Mouse (Mus musculus): ENCODE measurements around the gene Slc35b2. TPM values are rescaled to one million over a fixed set of nuclear protein-coding genes. Genes with fewer than 3 reads are reported as not detected.
A peak's percentile ranks its signal among the peaks of the same experiment; 100 is the strongest.

The Slc35b2 gene
- polyA plus RNA-seq, 1 experiment from 2014 or later, result 142 TPM

- 7% methylated on average over 2 of the region's 2 CpGs for WGBS
- H3K36me3 ChIP-seq, result peaks cover 8% of the 10 kb centered on the region; the same call in 1 of the 2 replicates
- no peak overlapping the region for H3K4me3 ChIP-seq (replicated peaks)
- peaks cover 44% of the 10 kb centered on the region for H3K4me1 ChIP-seq
- H3K4me2 ChIP-seq, result no peak overlapping the region
- no peak overlapping the region for H3K27ac ChIP-seq
- no peak for ATAC-seq (replicated peaks; ENCODE audit: low FRiP score)
- no peaks in the 10 kb centered on the region for H3K27me3 ChIP-seq
- H3K9ac ChIP-seq, result no peak overlapping the region
- no peaks in the 10 kb centered on the region for H3K9me3 ChIP-seq (replicated peaks)
Measured at GRCm38 (mm10) chr17:45581567-45581983, 17.9 kb downstream of the Slc35b2 start.

GRCm38 (mm10) chr17:45582188-45582587, 18.5 kb downstream of the Slc35b2 start:
- peaks cover 44% of the 10 kb centered on the region for H3K4me1 ChIP-seq
- no peaks in the 10 kb centered on the region for H3K27me3 ChIP-seq
- no peak overlapping the region for H3K27ac ChIP-seq
- no peak for ATAC-seq (replicated peaks; ENCODE audit: low FRiP score)
- H3K9me3 ChIP-seq (replicated peaks), result no peaks in the 10 kb centered on the region
- 94% methylated on average over 6 of the region's 6 CpGs for WGBS
- no peak overlapping the region for H3K9ac ChIP-seq
- H3K36me3 ChIP-seq, result peaks cover 14% of the 10 kb centered on the region
- H3K4me2 ChIP-seq, result no peak overlapping the region
- no peak overlapping the region for H3K4me3 ChIP-seq (replicated peaks)

- H3K4me1 ChIP-seq, result peaks cover 44% of the 10 kb centered on the region
- H3K36me3 ChIP-seq, result peaks cover 19% of the 10 kb centered on the region
- no peak for ATAC-seq (replicated peaks; ENCODE audit: low FRiP score)
- H3K9me3 ChIP-seq (replicated peaks), result no peaks in the 10 kb centered on the region
- H3K27ac ChIP-seq, result no peak overlapping the region
- no peaks in the 10 kb centered on the region for H3K27me3 ChIP-seq
- no peak overlapping the region for H3K9ac ChIP-seq
- 56% methylated on average over 6 of the region's 6 CpGs for WGBS
- no peak overlapping the region for H3K4me3 ChIP-seq (replicated peaks)
- no peak overlapping the region for H3K4me2 ChIP-seq
Measured at GRCm38 (mm10) chr17:45582715-45583355, 19.2 kb downstream of the Slc35b2 start.

GRCm38 (mm10) chr17:45584096-45584896, 20.6 kb downstream of the Slc35b2 start:
- 32% methylated on average over 12 of the region's 12 CpGs for WGBS
- no peaks in the 10 kb centered on the region for H3K9me3 ChIP-seq (replicated peaks)
- H3K36me3 ChIP-seq, result peaks cover 33% of the 10 kb centered on the region
- H3K4me1 ChIP-seq, result peaks cover 36% of the 10 kb centered on the region
- H3K27me3 ChIP-seq, result no peaks in the 10 kb centered on the region
- H3K27ac ChIP-seq, result peak overlapping the region; percentile 90
- 0 out of 2 replicates have a peak overlapping the region, but pooled peaks have one; percentile 14 for H3K9ac ChIP-seq
- peak overlapping the region; percentile 30 for H3K4me2 ChIP-seq
- peak; percentile 20; the same call in 1 of the 2 replicates for ATAC-seq (replicated peaks; ENCODE audit: low FRiP score)
- no peak overlapping the region for H3K4me3 ChIP-seq (replicated peaks)

- H3K4me3 ChIP-seq (replicated peaks), result no peak overlapping the region
- H3K9me3 ChIP-seq (replicated peaks), result no peaks in the 10 kb centered on the region
- H3K27me3 ChIP-seq, result no peaks in the 10 kb centered on the region
- peak overlapping the region; percentile 30 for H3K4me2 ChIP-seq
- H3K4me1 ChIP-seq, result peaks cover 36% of the 10 kb centered on the region
- H3K27ac ChIP-seq, result peak overlapping the region; percentile 90
- WGBS, result 15% methylated on average over 14 of the region's 14 CpGs
- peak; percentile 55 for ATAC-seq (replicated peaks; ENCODE audit: low FRiP score)
- H3K36me3 ChIP-seq, result peaks cover 40% of the 10 kb centered on the region
- H3K9ac ChIP-seq, result 0 out of 2 replicates have a peak overlapping the region, but pooled peaks have one; percentile 14
Measured at GRCm38 (mm10) chr17:45584939-45585678, 21.4 kb downstream of the Slc35b2 start.

- peaks cover 38% of the 10 kb centered on the region for H3K4me1 ChIP-seq
- WGBS, result 82% methylated on average over 23 of the region's 23 CpGs
- no peaks in the 10 kb centered on the region for H3K9me3 ChIP-seq (replicated peaks)
- ATAC-seq (replicated peaks; ENCODE audit: low FRiP score), result no peak; the same call in 1 of the 2 replicates
- no peaks in the 10 kb centered on the region for H3K27me3 ChIP-seq
- H3K36me3 ChIP-seq, result peaks cover 40% of the 10 kb centered on the region
- H3K27ac ChIP-seq, result peak overlapping the region; percentile 90
- no peak overlapping the region for H3K9ac ChIP-seq
- peak overlapping the region; percentile 13; the same call in 1 of the 2 replicates for H3K4me2 ChIP-seq
- H3K4me3 ChIP-seq (replicated peaks), result no peak overlapping the region
Measured at GRCm38 (mm10) chr17:45585725-45586448, 22.2 kb downstream of the Slc35b2 start.

GRCm38 (mm10) chr17:45586449-45586837, 22.8 kb downstream of the Slc35b2 start:
- Histone ChIP-seq H3K27me3 (no peaks in the 10 kb centered on the region), H3K4me3 (replicated peaks) (no peak overlapping the region), H3K27ac (peak overlapping the region; percentile 90), H3K4me2 (no peak overlapping the region), H3K36me3 (peaks cover 40% of the 10 kb centered on the region), H3K4me1 (peaks cover 38% of the 10 kb centered on the region), H3K9ac (no peak overlapping the region), H3K9me3 (replicated peaks) (no peaks in the 10 kb centered on the region)
- WGBS, result 95% methylated on average over 3 of the region's 3 CpGs
- no peak for ATAC-seq (replicated peaks; ENCODE audit: low FRiP score)

GRCm38 (mm10) chr17:45588370-45588769, 24.7 kb downstream of the Slc35b2 start:
- Histone ChIP-seq H3K9ac (no peak overlapping the region), H3K36me3 (peaks cover 40% of the 10 kb centered on the region), H3K27ac (no peak overlapping the region), H3K4me3 (replicated peaks) (no peak overlapping the region), H3K4me1 (peaks cover 54% of the 10 kb centered on the region), H3K9me3 (replicated peaks) (no peaks in the 10 kb centered on the region), H3K27me3 (no peaks in the 10 kb centered on the region), H3K4me2 (no peak overlapping the region)
- 74% methylated on average over 7 of the region's 7 CpGs for WGBS
- no peak for ATAC-seq (replicated peaks; ENCODE audit: low FRiP score)

- no peaks in the 10 kb centered on the region for H3K27me3 ChIP-seq
- no peaks in the 10 kb centered on the region for H3K9me3 ChIP-seq (replicated peaks)
- H3K4me3 ChIP-seq (replicated peaks), result no peak overlapping the region
- 95% methylated on average over 7 of the region's 7 CpGs for WGBS
- peaks cover 59% of the 10 kb centered on the region for H3K4me1 ChIP-seq
- peaks cover 40% of the 10 kb centered on the region for H3K36me3 ChIP-seq
- no peak overlapping the region for H3K4me2 ChIP-seq
- no peak for ATAC-seq (replicated peaks; ENCODE audit: low FRiP score)
- no peak overlapping the region for H3K27ac ChIP-seq
- H3K9ac ChIP-seq, result no peak overlapping the region
Measured at GRCm38 (mm10) chr17:45589236-45589635, 25.6 kb downstream of the Slc35b2 start.

- H3K9ac ChIP-seq, result no peak overlapping the region
- no peak overlapping the region for H3K27ac ChIP-seq
- no peak overlapping the region for H3K4me3 ChIP-seq (replicated peaks)
- H3K9me3 ChIP-seq (replicated peaks), result no peaks in the 10 kb centered on the region
- H3K27me3 ChIP-seq, result no peaks in the 10 kb centered on the region
- 88% methylated on average over 8 of the region's 8 CpGs for WGBS
- H3K4me2 ChIP-seq, result no peak overlapping the region
- H3K4me1 ChIP-seq, result peaks cover 59% of the 10 kb centered on the region
- ATAC-seq (replicated peaks; ENCODE audit: low FRiP score), result no peak
- H3K36me3 ChIP-seq, result peaks cover 40% of the 10 kb centered on the region
Measured at GRCm38 (mm10) chr17:45589844-45590243, 26.2 kb downstream of the Slc35b2 start.

- Histone ChIP-seq H3K9me3 (replicated peaks) (no peaks in the 10 kb centered on the region), H3K4me1 (peaks cover 58% of the 10 kb centered on the region), H3K9ac (no peak overlapping the region), H3K36me3 (peaks cover 40% of the 10 kb centered on the region), H3K27me3 (no peaks in the 10 kb centered on the region), H3K4me3 (replicated peaks) (no peak overlapping the region), H3K27ac (no peak overlapping the region), H3K4me2 (no peak overlapping the region)
- no peak for ATAC-seq (replicated peaks; ENCODE audit: low FRiP score)
- WGBS, result 73% methylated on average over 6 of the region's 6 CpGs
Measured at GRCm38 (mm10) chr17:45590410-45590809, 26.7 kb downstream of the Slc35b2 start.
